Mouse (Mus musculus) v-Abl transformed pro-B cells (cell line): Measurements from ENCODE around the gene S100a3.

Experiments used
- in situ Hi-C, 2 experiments: fragments of 400-800 bp; cut with MboI; formaldehyde crosslinking; loops; one replicate each; pipeline ENCODE4 v1.15.1; 2025; ENCODE audit not compliant: unreplicated experiment in 2 of 2

Gene S100a3

DNA sequence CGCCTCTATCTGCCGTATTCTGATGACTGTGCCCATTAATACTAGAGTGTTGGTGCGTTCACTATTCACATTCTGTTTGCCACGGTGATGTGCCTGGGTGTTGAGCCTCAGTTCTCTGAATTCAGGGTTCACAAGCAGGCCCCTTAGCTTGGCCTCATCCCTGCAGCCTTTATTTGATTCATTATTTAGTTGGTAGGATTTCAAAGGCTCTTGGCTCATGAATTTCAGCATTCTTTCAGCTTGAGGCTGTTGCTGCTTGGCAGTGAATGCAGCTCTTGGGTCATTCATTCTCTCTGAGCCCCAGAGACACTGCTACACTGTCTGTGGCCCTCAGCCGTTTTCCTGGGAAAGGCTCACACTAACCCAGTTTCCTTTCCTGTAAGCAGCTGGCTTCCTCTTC, 4.4 kb upstream of the S100a3 start:
- in situ Hi-C loops, result no loop called here

DNA sequence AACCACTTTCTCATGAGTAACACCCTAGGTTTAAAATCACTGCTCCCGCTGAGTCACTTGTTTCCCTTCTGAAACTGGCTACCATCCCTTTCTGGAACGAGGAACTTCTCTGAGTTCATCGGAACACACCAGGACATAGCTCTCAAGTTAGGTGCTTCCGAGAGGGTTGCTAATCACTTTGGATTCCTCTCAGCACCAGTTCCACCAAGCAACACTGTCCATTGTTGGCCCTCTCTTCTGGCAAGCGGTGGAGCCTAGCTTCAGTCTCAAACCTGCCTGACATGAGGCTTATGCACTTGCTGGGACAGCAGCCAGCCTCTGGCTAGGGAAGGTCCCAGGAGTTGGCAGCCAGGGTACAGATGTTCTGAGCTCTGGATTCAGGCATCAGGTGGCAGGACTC, 14.3 kb downstream of the S100a3 start:
- in situ Hi-C loops, result no loop called here

DNA sequence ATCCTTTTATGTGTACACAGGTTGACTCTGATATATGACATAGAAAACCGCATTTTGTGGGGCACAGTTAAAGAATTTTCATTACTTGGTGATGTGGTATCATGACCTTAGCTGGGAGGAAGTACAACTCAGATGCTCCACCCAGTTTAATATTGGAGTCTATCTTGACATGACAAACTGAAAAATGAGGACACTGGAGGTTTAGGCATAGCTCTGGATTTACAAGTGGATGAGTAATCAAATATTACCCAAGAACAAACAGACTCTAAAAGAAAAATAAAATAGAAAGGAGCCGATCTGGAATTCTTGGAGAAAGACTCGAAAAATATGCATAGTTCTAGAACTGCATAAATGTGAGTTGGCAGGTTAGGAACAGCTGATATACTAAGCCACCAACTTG, 14.9 kb downstream of the S100a3 start:
- in situ Hi-C loops, result no loop called here

DNA sequence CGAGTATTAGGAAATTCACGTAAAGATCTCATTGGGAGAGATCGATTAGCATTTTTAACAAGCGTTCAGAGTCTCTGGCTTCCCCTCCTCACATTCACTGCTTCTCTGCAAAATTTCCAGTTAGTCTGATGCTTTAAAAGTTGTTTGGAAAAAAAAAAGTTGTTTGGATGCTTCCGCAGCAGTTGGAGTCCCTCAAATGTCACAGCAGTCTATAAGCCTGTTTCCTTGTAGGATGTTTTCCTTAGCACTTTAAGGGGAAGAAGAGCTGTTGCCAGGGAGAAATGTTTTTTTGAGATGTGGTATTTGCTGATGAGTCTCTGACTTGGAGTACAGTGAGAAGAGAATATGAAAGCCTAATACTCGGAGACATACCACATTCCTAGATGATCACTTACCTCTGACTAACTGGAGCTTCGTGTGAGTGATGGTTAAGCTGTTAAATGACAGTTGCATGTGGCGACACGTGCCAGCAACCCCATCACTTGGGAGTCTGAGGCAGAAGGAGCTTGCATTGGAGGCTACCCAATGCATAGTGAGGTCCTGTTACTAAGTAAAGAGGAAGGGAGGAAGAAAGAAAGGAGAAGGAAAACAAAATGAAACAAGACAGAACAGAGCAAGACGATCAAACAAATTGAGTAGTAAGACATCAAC, 16.1 kb downstream of the S100a3 start:
- in situ Hi-C loops, result no loop called here

DNA sequence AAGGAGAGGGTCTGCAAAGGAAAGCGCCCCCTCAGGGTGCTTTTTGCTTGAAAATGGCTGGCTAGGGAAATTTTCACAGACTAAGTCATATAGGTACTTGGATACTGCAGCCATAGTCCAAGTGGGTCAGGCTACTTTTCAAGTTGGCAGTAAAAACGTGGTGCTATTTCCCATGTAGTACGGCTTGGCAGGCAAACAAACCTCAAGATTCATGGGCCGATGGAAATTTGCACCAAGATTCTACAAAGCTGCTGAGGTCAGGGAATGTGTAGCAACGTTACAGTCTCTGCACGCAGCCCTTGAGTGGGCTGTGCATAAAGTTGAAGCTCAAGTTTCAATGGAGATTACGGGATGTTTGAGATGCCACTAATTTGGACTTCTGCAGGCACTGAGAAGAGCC, 19.1 kb downstream of the S100a3 start:
- in situ Hi-C loops, result no loop called here

DNA sequence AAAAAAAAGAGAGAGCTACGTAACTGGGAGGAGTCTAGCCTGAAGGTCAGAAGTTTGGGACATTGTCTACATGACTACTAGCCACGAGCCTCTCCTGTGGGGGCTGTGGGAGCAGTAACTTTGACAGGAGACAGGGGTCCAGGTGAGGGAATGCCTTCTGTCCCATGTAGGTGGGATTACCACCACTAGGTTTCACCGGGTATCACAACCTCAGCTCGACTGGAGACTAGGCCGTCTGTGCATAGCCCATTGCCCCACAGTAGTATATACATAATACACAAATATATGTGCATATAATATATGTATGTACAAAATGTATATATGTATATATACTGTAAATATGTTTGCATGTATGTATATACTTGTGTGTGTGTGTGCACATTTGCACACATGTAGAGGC, 20.8 kb downstream of the S100a3 start:
- in situ Hi-C loops, result loop anchor here (5.0 kb wide), 1 partner anchor 36 kb away; no protein-coding TSS in a partner anchor

DNA sequence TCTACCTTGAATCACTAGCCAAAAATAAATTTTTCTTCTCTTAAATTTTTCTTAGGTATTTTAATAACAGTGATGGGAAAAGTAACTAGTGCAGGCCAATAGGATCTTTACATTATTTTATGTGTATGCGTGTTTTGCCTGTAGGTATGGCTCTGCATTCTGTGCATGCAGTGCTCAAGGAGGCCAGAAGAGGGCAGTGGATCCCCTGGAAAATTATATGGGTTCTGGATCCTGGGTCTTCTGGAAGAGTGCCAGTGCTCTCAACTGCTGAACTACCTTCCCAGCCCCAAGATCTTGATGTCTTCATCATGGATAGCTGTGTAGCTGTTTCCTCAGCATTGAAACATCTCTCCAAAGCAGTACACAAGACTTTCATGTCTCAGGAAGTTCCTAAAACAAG, 21.8 kb downstream of the S100a3 start:
- in situ Hi-C loops, result loop anchor here (5.0 kb wide), 1 partner anchor 35 kb away; no protein-coding TSS in a partner anchor

DNA sequence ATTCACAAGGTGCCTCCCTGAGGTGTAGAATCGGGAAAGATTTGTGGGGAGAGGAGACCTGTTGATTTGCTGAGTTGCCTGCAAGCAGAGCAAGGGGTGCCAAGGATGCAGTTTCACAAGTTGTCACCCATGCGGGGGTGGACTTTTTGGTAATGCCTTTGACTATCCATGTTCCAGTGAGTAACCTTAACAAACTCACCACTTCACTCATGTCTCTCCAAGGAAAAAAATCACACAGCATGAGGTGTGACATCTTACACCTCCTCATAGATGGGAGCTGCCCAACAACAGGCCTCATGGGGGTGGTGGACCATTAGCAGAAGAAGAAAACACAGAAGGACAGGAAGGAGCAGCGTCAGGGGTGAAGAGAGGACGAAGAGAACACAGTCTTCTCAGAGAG, 22.2 kb downstream of the S100a3 start:
- in situ Hi-C loops, result loop anchor here (5.0 kb wide), 1 partner anchor 35 kb away; no protein-coding TSS in a partner anchor

DNA sequence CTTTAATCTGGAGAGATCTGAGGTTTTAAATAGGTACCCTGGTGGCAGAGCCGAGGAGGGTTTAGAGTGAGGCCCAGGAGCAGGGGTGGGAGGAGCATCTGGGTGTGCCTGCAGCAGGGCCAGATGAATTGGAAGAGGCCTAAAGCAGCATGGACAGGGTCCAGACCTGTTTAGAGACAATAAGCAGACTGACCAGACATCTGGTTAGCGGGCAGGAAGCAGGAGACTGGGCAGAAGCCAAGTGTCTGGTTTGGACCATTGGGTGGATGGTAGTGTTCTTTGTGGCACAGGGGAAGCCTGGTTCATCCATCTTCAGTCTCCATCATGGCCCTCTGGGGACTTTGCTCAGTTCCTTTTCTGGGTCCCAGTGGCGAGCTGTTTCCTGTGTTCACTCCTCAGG, 23.5 kb downstream of the S100a3 start:
- in situ Hi-C loops, result loop anchor here (5.0 kb wide), 1 partner anchor 33 kb away; no protein-coding TSS in a partner anchor

DNA sequence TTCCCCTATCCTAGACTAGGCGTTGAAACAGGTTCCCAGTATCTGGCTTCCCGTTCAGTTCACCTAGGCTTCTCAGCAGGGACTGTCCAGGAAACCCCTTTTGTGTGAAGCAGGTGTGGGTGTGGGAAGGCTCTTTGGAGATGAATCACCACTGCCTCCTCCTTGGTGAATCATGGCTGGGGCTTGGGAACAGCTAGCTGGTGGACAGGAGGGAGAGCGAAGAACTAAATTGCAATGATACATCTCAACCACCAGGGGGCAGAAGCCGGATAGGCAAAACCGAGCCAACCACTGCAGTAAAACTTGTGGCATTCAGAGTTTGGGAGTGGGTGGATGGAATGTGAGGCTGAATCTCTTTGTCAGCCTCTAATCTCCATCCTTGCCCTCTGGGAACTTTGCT, 25.2 kb downstream of the S100a3 start:
- in situ Hi-C loops, result loop anchor here in 1 of 2 experiments (5.0 kb wide), 2 partner anchors 62 to 93 kb away; partner anchors contain the start of gene Snapin

DNA sequence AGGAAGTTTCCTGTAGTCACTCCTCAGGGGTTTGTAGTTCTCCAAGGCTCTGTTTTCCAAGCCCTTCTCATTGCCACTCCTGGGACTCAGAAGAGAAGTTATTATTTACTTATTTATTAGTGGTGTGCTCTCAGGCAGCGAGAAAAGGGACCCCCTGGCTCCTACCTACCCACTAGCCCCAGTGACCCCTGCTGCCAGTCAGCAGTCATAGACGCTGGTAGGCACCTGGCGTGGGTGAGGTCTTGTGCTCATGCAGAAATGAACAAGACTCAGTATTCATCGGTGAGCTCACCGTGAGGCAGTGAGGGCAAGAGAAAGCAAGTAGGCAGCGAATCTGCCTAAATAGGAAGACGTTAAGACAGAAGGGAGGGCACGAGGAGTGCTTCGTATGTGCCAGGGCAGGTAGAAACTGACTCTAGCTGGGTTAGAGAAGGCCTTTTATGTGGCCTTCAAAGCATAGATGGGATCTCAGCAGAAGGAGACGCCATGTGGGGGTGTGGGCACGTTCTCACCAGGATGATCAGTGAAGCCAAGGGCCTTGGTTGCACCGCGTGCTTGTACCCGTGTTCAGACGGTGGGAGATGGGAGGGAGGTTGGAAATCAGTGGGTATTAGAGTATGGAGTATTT, 25.8 kb downstream of the S100a3 start:
- in situ Hi-C loops, result loop anchor here in 1 of 2 experiments (5.0 kb wide), 2 partner anchors 61 to 94 kb away; partner anchors contain the start of gene Snapin

DNA sequence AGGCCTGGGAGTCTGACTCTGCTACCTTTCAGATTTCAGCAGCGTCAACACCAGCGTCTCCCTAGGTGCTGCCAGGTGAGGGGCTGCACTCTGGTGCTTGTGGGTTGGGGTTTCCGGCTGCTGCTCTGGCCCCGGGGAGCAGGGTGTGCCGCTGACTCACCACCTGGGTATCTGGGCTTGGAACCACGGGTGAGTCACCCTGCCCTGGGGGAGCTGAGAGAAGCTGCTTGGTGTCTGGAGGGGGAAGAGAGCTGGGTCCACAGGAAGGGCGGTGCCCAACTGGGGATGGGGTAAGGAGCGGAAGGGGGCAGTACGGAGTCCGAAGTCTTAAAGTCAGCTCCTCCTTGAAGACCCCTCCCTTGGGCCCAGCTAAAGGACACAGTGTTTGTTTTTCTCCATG, 26.5 kb downstream of the S100a3 start:
- in situ Hi-C loops, result loop anchor here in 1 of 2 experiments (5.0 kb wide), 2 partner anchors 60 to 95 kb away; partner anchors contain the start of gene Snapin

DNA sequence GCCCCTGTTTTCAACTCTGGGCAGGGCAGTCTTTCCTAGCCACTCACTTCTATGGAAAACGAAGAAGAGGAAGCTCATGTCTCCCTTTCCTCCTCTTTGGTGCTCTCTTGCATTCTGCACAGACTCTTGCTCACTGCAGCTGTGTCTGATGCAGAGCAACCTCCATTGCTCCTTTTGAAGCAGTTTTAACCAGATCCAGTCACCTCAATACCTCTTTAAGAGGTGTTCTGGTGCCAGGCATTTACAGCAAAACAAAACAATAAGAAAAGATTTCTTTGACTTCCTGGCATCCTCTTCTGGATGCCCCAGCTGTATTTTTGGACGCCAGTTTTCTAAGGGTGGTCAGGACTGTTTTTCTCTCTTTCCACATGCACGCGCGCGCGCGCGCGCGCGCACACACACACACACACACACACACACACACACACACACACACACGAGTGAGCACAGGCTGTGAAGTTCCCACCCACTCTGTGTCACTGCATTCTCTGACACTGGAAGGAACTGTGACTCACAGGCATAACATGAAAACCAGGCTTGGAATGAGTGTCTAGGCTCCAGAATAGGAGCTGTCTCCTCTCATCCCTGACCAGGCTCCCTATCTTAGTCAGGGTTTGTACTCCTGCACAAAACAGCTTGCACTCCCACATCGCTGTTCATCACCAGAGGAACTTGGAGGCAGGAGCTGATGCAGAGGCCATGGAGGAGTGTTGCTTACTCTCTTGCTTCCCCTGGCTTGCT, 27.2 kb downstream of the S100a3 start:
- in situ Hi-C loops, result loop anchor here in 1 of 2 experiments (5.0 kb wide), 2 partner anchors 60 to 95 kb away; partner anchors contain the start of gene Snapin

DNA sequence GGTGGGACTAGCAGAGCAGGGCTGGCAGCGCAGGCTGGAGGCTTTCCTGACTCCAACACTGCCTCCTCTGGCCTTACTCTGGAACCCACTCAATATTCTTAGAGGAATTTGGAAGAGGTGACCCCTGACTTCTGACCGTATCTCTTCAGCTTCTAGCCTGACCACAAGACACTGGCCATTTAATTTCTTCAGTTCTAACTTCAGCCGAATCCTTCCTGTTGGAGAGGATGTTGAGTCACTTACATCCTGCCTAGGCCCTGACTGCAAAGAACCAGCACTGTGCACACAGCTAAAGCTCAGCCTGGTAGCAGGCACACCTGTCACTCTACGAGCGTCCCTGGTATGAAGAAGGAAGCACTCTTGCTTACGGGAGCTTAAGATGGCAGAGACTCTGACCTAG, 29.0 kb downstream of the S100a3 start:
- in situ Hi-C loops, result loop anchor here in 1 of 2 experiments (5.0 kb wide), 2 partner anchors 58 to 97 kb away; partner anchors contain the start of gene Snapin

DNA sequence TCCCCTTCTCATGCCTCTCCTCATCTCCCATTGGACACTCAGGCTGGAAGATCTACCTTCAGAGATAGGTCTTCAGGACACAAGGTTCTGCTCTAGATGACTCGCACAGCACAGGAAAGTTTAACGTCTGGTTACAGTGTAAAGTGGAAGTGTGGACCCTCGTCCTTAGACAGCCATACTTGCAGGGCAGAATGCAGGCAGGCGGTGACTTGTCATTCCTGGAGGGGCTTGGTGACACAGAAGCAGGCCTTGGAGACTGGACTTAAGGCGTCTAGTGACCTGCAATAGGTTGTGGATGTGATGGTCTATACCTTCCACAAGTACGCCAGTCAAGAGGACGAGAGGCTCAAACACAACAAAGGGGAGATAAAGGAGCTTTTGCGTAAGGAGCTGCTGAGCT, 29.6 kb downstream of the S100a3 start, which contains the start of gene S100a2:
S100a2 (plus strand) TSS at position 301 of the 400 bp plus-strand sequence.
- in situ Hi-C loops, result loop anchor here in 1 of 2 experiments (5.0 kb wide), 2 partner anchors 57 to 98 kb away; partner anchors contain the start of gene Snapin

DNA sequence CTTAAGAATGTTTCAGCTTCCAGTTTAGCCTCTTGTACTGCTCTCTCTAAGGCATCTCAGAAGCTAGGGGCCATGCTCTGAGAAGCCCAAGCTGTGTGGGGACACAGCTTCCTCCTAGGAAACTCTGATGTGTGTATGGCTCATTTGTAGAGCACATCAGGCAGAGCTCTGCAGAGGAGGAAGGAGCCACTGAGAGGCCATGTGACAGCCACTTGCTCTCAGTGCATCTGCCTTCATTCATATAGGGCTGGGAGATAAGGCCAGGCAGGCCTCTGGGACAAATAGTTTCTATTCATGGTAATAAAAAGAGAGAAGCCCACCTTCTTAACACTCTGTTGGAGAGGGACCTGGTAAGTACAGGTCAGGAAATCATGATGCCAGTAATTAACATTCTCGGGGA, 34.1 kb downstream of the S100a3 start:
- in situ Hi-C loops, result no loop called here

DNA sequence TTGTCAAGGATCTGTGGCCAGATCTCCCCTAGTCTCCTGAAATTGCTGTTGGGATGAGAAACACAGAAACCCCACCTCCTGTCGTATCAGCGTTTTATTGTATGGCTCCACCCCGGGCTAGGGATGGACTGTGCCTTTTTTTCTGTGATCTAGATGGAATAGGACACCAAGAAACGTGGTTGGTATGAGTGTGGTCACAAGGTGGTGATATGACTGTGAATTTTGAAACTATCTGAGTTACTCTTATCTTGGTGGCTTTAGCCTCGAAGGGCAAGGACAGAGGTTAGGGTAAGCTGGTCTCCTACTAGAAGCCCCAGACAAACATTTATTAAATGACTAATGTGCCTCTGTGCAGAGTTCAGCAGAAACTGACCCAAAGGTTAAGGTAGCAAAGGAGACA, 35.2 kb downstream of the S100a3 start:
- in situ Hi-C loops, result no loop called here

DNA sequence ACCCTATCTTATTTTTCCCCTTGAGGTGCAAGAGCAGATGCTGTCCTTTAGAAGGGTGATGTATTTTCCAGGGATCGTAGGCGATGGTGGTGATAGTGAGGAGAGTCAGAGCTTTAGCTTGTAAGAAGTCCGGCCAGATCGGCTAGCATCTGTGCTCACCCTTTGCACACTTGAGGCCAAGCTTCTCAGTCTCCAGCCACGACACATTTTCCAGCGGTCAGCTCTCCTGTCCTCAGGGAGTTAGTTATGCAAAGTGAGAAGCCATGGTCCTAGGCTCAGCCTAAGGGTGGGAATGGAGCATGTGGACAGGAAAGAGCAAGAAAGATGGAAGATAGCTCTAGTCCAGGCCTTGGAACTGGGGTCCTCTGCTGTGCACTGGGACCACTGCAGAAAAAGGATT, 36.4 kb downstream of the S100a3 start:
- in situ Hi-C loops, result no loop called here

DNA sequence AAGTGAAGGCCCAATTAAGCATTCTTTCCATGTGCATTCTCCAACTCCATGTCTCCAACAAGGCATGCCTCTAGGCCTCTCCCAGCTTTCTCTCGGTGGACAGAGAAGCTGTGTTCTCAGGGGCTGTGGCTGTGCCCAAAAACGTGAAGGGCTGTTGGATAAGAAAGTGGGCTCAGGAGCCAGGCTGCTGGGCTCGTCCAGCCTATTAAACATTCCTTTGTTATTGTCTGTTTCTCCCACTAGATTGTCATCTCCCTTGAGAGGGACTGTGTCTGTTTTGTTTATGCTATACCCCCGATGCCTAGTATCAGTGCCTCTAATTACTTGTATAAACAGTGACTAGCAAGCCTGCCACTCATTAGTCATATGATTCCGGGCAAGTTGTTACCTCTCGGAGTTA, 37.4 kb downstream of the S100a3 start:
- in situ Hi-C loops, result no loop called here

DNA sequence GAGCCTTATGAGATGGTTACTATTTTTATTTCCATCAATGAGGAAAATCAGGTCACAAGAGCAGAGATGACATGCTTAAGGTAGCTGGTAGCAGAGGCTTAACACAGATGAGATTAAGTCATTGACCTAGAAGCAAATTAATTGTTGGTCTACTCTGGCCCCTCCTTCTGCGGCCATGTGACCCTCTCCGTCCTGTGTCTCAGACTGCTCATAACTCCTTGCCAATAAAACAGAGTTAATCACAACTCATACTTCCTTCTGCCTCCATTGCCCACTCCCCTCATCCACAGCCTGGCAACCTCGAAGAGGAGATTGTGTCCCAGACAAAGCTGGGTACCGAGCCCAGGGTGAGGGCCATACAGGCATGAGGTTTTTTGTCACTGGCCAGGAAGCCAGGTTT, 37.8 kb downstream of the S100a3 start:
- in situ Hi-C loops, result no loop called here

DNA sequence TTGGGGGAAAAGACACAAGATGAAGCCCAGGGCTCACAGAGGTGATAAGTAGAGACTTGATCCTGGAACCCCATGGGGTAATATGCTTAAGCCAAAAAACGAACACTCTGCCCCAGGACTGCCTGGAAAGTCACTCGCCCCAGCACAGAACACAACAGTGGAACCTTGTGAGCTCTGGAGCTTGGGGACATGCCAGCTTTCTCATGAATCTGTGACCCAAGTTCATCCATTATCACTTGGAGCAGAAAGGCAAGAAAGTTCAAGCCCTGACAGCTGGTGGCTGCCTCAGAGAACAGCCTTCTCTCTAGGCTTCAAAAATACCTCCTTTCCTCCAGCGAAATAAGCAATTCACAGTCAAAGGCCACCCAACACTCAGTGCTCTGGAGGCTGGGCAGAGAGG, 39.0 kb downstream of the S100a3 start:
- in situ Hi-C loops, result no loop called here
